Mouse (Mus musculus) c-Kit-positive CD71-negative TER-119-negative erythroid progenitor cells, embryonic 14.5 days (primary cell): Measurements from ENCODE around the gene Slit3.

ENCODE experiments used
- DNase-seq: peaks from one replicate; pipeline ENCODE4 v3.0.0-alpha.2; 2013; ENCODE audit warnings: low read depth

Gene Slit3

GRCm38 (mm10) chr11:35527816-35528462, 406.9 kb downstream of the Slit3 start:
- DNase-seq: no peak

- DNase-seq: no peak
These were observed 414.0 kb downstream of the Slit3 start for GRCm38 (mm10) chr11:35535027-35535426.

- peak; percentile 7 for DNase-seq
These were observed 416.4 kb downstream of the Slit3 start for GRCm38 (mm10) chr11:35537128-35538088.

- DNase-seq: no peak
These were observed 421.7 kb downstream of the Slit3 start for GRCm38 (mm10) chr11:35542731-35543130.

- no peak for DNase-seq
These were observed 423.4 kb downstream of the Slit3 start for GRCm38 (mm10) chr11:35544112-35545064.

- DNase-seq: no peak
These were observed 425.2 kb downstream of the Slit3 start for GRCm38 (mm10) chr11:35546081-35546822.

DNA sequence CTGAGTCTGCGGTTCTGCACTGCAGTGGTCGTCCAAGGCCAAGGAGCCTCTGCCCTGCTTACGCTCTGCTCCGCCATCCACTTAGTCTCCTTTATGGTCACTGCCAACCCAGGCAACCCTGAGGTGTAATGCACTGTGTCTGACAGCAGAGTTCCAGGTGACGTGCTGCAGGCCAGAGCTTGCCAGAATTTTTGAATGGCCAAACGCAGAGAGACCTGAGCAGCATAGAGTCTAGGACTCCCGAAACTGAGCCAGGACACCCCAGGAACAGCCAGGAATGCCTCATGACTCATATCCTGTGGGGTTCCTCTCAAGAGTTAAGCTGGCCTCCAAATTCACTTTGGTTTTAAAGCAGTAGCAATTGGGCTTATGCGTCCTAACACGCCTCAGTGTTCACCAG, 429.0 kb downstream of the Slit3 start:
- DNase-seq: no peak

DNA sequence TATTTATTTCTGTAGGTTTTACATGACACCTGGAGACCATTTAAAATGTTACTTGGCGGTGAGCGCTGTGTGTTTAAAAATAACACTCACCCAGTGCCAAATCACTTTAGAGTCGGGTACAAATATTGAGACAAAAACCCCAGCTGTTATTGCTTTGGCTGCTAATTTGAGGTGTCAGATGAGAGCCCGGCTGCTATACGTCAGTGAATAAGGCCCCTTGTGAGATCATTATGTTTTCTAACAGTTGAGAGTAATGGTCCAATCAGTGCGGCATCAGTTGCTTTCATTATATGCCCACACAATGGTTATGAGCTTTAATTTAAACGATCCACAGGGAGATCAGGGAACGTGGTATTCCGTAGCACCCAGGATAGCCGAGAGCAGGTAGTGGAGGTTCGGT, 435.2 kb downstream of the Slit3 start:
- no peak for DNase-seq

DNA sequence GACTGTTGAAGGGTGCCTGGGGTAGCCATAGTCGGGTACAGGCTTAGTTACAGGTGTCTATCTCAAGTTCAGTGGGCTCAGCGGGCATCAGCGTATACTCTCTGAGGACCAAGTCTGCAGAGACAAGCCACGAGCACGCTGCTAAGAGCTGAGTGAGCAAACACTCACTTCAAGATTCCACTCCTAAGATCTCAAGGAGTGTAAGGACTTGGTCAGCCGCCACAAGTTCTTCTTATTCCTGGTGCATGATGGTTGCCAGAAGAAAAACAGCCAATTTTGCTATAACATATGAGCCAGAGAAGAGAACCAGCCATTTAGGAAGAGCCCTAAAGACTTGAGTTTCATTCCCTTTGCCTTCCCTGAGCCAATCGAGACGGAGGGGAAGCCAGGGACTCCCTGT, 436.5 kb downstream of the Slit3 start:
- no peak for DNase-seq

- DNase-seq: no peak
These were observed 437.3 kb downstream of the Slit3 start for GRCm38 (mm10) chr11:35558311-35558710.

GRCm38 (mm10) chr11:35559386-35559785, 438.4 kb downstream of the Slit3 start:
- no peak for DNase-seq

DNA sequence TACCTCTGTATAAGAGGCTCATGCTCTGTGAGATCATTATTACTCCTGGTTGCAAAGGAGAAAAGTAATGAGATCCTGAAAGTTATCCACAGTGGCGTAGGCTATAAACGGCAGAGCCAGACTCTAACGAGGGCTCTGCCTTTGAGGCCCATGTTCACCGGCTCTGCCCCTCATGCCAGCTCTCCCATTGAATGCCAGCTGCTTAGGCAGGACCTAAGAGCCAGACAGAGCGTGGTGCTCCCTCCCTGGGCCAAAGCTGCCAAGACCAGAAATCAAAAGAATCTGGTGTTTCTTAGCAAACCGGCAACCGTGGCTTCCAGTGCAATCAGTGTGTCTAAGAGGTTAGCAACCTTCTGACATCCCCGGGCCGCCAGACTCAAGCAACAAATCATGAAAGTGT, 440.7 kb downstream of the Slit3 start:
- DNase-seq: no peak

DNA sequence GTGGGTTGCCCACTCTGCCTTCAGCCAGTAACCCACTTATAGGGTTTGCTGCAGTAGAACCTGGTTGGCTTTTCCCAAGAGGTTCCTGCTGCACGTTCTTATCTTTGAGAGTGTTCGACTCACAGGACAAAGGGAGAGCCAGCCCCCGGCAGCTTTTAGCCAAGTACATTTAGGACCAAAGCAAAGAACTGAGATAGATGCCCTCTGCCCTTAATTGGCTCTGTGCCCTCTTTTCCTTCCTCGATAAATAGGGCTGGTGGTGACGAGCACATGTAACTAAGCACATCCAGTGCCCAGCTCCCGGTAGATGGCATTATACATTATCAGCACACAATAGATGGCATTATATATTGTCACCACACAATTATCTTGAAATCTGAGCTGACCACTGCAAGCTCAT, 444.3 kb downstream of the Slit3 start:
- DNase-seq: no peak

- DNase-seq: no peak
These were observed 445.7 kb downstream of the Slit3 start for GRCm38 (mm10) chr11:35566686-35567085.

DNA sequence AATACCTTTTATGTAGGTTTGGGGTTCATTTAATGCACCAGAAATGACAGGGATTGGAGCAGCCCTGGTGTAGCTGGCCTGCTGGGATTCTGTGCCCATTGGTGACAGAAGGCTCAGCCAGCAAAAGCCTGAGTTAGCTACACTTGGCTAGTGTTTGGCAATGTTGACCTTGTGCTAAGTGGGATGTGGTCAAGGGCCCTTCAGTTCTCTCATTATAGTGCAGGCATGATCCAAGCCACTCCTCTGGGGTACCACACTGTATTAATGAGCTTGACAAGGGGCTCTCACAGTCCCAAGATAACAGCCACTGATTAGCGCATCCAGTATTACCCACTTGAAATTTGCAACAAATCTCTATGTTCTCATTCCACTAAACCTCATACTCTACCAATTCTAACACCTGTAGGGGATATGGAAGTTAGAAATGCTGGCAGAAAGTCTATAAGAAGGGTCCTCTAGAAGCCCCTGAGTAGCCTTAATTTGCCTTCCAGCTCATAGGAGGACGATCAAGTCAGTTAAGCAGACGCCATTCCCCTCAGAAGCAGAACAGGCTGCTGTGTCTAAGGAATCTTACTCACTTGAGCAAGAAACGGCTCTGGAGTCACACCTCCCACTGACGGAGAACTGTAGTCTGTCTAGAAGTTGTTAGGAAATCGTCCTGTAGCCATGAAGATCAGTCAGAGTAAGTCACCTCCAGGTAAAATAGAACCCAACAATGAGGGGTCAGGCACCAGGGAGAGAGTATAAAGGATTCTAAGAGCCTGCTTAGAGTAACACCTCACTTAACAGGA, 448.3 kb downstream of the Slit3 start:
- no peak for DNase-seq

DNA sequence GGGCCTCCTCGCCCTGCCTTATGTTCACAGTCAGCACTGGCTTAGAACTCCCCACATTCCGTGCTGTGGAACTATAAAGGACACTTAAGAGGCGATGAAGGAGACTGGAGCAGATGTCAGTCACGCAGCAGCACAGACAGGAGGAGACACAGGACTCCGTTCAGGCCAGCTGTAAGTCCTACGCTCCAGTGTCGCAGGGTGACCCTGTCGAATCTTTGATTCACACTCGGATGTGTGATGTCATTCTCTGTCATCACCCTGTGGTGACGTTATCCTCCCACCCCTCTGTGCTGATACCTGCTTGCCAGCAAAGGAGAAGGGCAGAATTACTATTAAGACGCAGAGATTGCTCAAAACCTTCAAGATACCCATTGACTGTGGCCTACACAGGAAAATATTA, 448.9 kb downstream of the Slit3 start:
- DNase-seq: no peak

GRCm38 (mm10) chr11:35571910-35572309, 450.9 kb downstream of the Slit3 start:
- no peak for DNase-seq

DNA sequence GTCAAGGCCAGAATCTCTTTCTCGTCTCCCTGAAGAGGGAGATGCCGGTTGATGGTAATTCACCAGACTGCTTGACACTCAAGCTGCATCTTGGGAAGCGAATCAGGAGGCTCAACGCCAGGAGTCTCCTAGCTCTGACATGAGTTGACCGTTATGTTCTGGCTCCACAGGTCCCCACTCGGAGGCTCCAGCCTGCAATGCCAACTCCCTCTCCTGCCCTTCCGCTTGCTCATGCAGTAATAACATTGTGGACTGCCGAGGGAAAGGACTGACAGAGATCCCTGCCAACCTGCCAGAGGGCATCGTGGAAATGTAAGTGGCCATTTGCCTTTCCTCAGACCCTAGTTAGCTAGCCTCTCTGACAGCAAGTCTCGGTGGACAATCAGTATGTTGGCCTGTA, 457.8 kb downstream of the Slit3 start:
- DNase-seq: no peak

- no peak for DNase-seq
These were observed 461.6 kb downstream of the Slit3 start for GRCm38 (mm10) chr11:35582591-35582990.

DNA sequence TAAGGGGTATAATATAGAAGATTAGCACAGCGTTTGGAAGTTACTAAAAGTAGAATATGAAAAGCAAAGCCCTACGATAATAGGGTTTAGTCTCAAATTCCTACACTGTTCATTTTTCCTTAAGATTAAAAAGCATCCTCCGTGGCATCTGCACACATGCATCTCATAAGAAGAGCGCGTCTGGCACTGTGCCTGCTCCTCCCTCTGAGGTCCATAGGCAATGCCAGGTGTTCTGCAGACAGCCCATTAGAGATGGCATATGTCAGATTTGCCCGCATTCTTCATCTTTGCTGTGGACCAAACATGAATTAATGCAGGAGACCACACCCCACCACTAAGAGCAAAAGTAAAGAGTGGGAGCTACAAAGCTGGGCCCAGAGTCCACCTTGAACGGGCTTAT, 462.6 kb downstream of the Slit3 start:
- no peak for DNase-seq
